Comparison of ENCODE assay signal across 7 mouse cellular contexts in genomic region chr10:4079643-4080244, GRCm38 (mm10).
A peak's percentile ranks its signal among the peaks of the same experiment; 100 is the strongest.
DNase-seq lines count a peak whose midpoint lies in the region; ATAC-seq and TF ChIP-seq lines count a peak whose summit lies in the region.

No protein-coding gene starts in this region.

- H3K4me1 ChIP-seq in hindbrain, embryonic 16.5 days (ENCODE audit: control insufficient read depth, insufficient read depth, low read depth, low read length) = no peaks in the 10 kb centered on the region
- peaks cover 7% of the 10 kb centered on the region for H3K4me1 ChIP-seq in lung, postnatal 0 days (ENCODE audit: insufficient read depth, low read depth, low read length)
- peaks cover 18% of the 10 kb centered on the region for H3K4me1 ChIP-seq in stomach, embryonic 15.5 days

- no peak overlapping the region for H3K4me3 ChIP-seq in hindbrain, embryonic 16.5 days (ENCODE audit: low read length)
- no peak overlapping the region for H3K4me3 ChIP-seq in lung, postnatal 0 days (ENCODE audit: low read depth, low read length)
- no peak overlapping the region for H3K4me3 ChIP-seq in stomach, embryonic 15.5 days (replicated peaks)

- H3K4me2 ChIP-seq in hindbrain, embryonic 16.5 days (ENCODE audit: low read length) = no peak overlapping the region
- H3K4me2 ChIP-seq in lung, postnatal 0 days (replicated peaks; ENCODE audit: low read depth, low read length) = peak overlapping the region; percentile 30; the same call in 1 of the 2 replicates
- peak overlapping the region; percentile 44 for H3K4me2 ChIP-seq in stomach, embryonic 15.5 days

- DNase-seq in Patski (ENCODE audit: low read depth, low spot score) = no peak
- DNase-seq in adrenal gland, postnatal 14 days = peak; percentile 80
- DNase-seq in gastrocnemius, adult 18-20 months (ENCODE audit: low spot score) = peak; percentile 72
- peak; percentile 41 for DNase-seq in layer of hippocampus, postnatal 14 days (ENCODE audit: low spot score in 2 of 2)
- peak; percentile 89 for DNase-seq in lung, postnatal 0 days (ENCODE audit: low spot score)

- peak overlapping the region; percentile 4; the same call in 1 of the 2 replicates for H3K27ac ChIP-seq in hindbrain, embryonic 16.5 days (ENCODE audit: low read depth, low read length)
- H3K27ac ChIP-seq in lung, postnatal 0 days (ENCODE audit: low read length) = peak overlapping the region; percentile 83
- peak overlapping the region; percentile 85 for H3K27ac ChIP-seq in stomach, embryonic 15.5 days

- no peaks in the 10 kb centered on the region for H3K27me3 ChIP-seq in Patski
- H3K27me3 ChIP-seq in hindbrain, embryonic 16.5 days (replicated peaks; ENCODE audit: control insufficient read depth, insufficient read depth, low read length) = no peaks in the 10 kb centered on the region
- no peaks in the 10 kb centered on the region for H3K27me3 ChIP-seq in lung, postnatal 0 days (replicated peaks; ENCODE audit: insufficient read depth, low read length)
- H3K27me3 ChIP-seq in stomach, embryonic 15.5 days (replicated peaks) = no peaks in the 10 kb centered on the region

- no peak overlapping the region for H3K9ac ChIP-seq in hindbrain, embryonic 16.5 days (ENCODE audit: low read depth, low read length)
- H3K9ac ChIP-seq in lung, postnatal 0 days (replicated peaks; ENCODE audit: low read depth) = no peak overlapping the region; the same call in 1 of the 2 replicates
- no peak overlapping the region for H3K9ac ChIP-seq in stomach, embryonic 15.5 days

- TF ChIP-seq EP300 in lung, postnatal 0 days (IDR thresholded peaks at IDR 0.05) = peak; percentile 96

- H3K9me3 ChIP-seq in hindbrain, embryonic 16.5 days (ENCODE audit: control insufficient read depth, low read length) = no peaks in the 10 kb centered on the region
- H3K9me3 ChIP-seq in lung, postnatal 0 days (ENCODE audit: low read length) = no peaks in the 10 kb centered on the region
- no peaks in the 10 kb centered on the region for H3K9me3 ChIP-seq in stomach, embryonic 15.5 days

- in situ Hi-C loops in Patski (cut with MboI; ENCODE audit: low pct_unique_long_range_greater_than_20kb) = loop anchor here (5.0 kb wide), 1 partner anchor 32 kb away; no protein-coding TSS in a partner anchor

- 69% methylated on average over 15 of the region's 15 CpGs for WGBS in hindbrain, embryonic 16.5 days
- WGBS in lung, postnatal 0 days = 22% methylated on average over 15 of the region's 15 CpGs
- 21% methylated on average over 15 of the region's 15 CpGs for WGBS in stomach, embryonic 15.5 days

- CTCF ChIA-PET in Patski (lab: Charles Lee) = interaction anchor here (1.1 to 1.7 kb wide), 3 partner anchors 9 to 79 kb away, joined by 4 to 10 read pairs (median 5); no protein-coding TSS in a partner anchor

- H3K36me3 ChIP-seq in hindbrain, embryonic 16.5 days (ENCODE audit: control insufficient read depth, insufficient read depth, low read length) = no peaks in the 10 kb centered on the region
- H3K36me3 ChIP-seq in lung, postnatal 0 days (ENCODE audit: insufficient read depth, low read length) = no peaks in the 10 kb centered on the region
- no peaks in the 10 kb centered on the region for H3K36me3 ChIP-seq in stomach, embryonic 15.5 days

- TF ChIP-seq CTCF in Patski (IDR thresholded peaks at IDR 0.05) = no peak
- no peak for TF ChIP-seq CTCF in lung, postnatal 0 days (IDR thresholded peaks at IDR 0.05)

- peak; percentile 16 for ATAC-seq in Patski
- ATAC-seq in hindbrain, embryonic 16.5 days = peak; percentile 66
- ATAC-seq in lung, postnatal 0 days = peak; percentile 87
- peak; percentile 20; the same call in 1 of the 2 replicates for ATAC-seq in stomach, embryonic 15.5 days (ENCODE audit: insufficient read depth, low FRiP score, low read depth)

- POLR2A ChIA-PET in Patski (lab: Charles Lee) = no interaction called here

Comparison
In these comparisons a context has a peak if more than half of its experiments do, and no peak if none do; other contexts are left out.
1. ATAC-seq: peak in every context shown above with its lines; median percentile 87 in lung, postnatal 0 days; 66 in hindbrain, embryonic 16.5 days; 20 in stomach, embryonic 15.5 days; 16 in Patski.
2. H3K27ac ChIP-seq: peak in every context shown above with its lines; median percentile 85 in stomach, embryonic 15.5 days; 83 in lung, postnatal 0 days; 4 in hindbrain, embryonic 16.5 days.